Mouse (Mus musculus) megakaryocyte, embryonic 14.5 days (primary cell): ENCODE measurements around the gene Sim2. TPM values are rescaled to one million over a fixed set of nuclear protein-coding genes. Genes with fewer than 3 reads are reported as not detected.

Source experiments
- H3K27me3 ChIP-seq: replicated peaks from 2 replicates; pipeline ENCODE3; 2012; ENCODE audit warnings: inconsistent platforms
- H3K36me3 ChIP-seq: replicated peaks from 2 replicates; pipeline ENCODE3; 2012; ENCODE audit warnings: low read length, inconsistent platforms, mixed read lengths
- H3K4me1 ChIP-seq: 2 replicates; pipeline ENCODE4 v1.6.1; 2012; ENCODE audit warnings: inconsistent platforms
- H3K4me3 ChIP-seq: replicated peaks from 2 replicates; pipeline ENCODE3; 2012; ENCODE audit warnings: moderate library complexity, mild to moderate bottlenecking, inconsistent platforms
- H3K9me3 ChIP-seq: 2 replicates; pipeline ENCODE4 v1.6.1; 2012; ENCODE audit warnings: inconsistent platforms
- FLI1 ChIP-seq: IDR thresholded peaks from 2 replicates; pipeline ENCODE4 v1.6.1; 2012; ENCODE audit warnings: low read length, inconsistent platforms, mixed read lengths
- GATA1 ChIP-seq: IDR thresholded peaks from 3 replicates; pipeline ENCODE4 v1.6.1; 2012; ENCODE audit warnings: mixed read lengths, low read length, inconsistent platforms, borderline replicate concordance
- polyA plus RNA-seq: library from polyadenylated mRNA; stranded (reverse); fragments of >175 nt; gene quantifications from 2 replicates; pipeline ENCODE4 v1.2.3, GENCODE M21; 2012; ENCODE audit warnings: low replicate concordance; ENCODE audit not compliant: insufficient read depth

Sim2 gene
- polyA plus RNA-seq, 1 experiment: not detected

- Histone ChIP-seq H3K27me3 (peaks cover 84% of the 10 kb centered on the region), H3K4me3 (no peak overlapping the region), H3K36me3 (no peaks in the 10 kb centered on the region), H3K4me1 (peaks cover 7% of the 10 kb centered on the region), H3K9me3 (peaks cover 22% of the 10 kb centered on the region)
- TF ChIP-seq FLI1 (no peak), GATA1 (no peak)
Observed at GRCm38 (mm10) chr16:94075362-94076027, 9.2 kb upstream of the Sim2 start.

- TF ChIP-seq GATA1: no peak
- TF ChIP-seq FLI1: no peak
- Histone ChIP-seq H3K9me3 (peaks cover 17% of the 10 kb centered on the region), H3K4me3 (no peak overlapping the region), H3K4me1 (peaks cover 7% of the 10 kb centered on the region), H3K27me3 (peaks cover 89% of the 10 kb centered on the region), H3K36me3 (no peaks in the 10 kb centered on the region)
Observed at GRCm38 (mm10) chr16:94078318-94079074, 6.2 kb upstream of the Sim2 start.

- peaks cover 89% of the 10 kb centered on the region for H3K27me3 ChIP-seq
- TF ChIP-seq FLI1 (no peak), GATA1 (no peak)
Observed at GRCm38 (mm10) chr16:94079075-94079855, 5.5 kb upstream of the Sim2 start.

DNA sequence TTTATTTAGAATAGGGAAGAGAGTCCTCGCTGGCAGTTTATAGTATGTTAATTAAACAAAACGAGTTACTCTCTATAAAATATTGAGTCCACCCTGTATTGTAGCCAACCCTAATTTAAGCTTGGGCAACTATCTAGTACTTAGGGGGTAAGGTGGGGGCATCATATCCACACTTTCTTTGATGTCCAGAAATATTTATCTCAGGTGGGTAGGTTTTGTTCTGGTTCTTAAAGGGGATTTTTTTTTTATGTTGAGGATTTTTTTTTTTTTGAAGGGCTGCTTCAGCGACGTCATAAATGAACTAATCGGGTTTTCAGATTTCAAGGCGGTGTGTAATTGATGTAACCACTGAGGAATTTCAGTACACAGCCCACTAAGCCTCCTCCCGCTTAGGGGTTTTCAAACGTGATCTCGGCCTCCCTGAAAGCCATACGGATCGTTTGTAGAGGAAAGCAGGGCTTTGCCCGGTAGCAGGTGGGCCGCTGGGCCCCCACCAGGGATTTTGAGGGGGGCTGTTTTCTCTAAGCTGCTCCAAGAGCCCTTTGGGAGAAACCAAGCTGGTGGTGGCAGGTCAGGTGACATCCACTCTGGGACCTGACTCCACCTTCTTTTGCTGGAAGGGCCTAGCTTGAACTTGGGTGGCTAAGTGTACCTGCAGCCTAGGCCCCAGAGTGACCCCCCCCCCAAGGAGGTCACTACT lies 4.7 kb upstream of the Sim2 start:
- Histone ChIP-seq H3K4me3 (no peak overlapping the region), H3K36me3 (no peaks in the 10 kb centered on the region), H3K9me3 (peaks cover 9% of the 10 kb centered on the region), H3K4me1 (peaks cover 11% of the 10 kb centered on the region), H3K27me3 (peaks cover 95% of the 10 kb centered on the region)
- no peak for TF ChIP-seq FLI1
- no peak for TF ChIP-seq GATA1

More at GRCm38 (mm10) chr16:94079075-94079855, 5.5 kb upstream of the Sim2 start:
- peaks cover 7% of the 10 kb centered on the region for H3K4me1 ChIP-seq
- H3K36me3 ChIP-seq: no peaks in the 10 kb centered on the region
- H3K9me3 ChIP-seq: peaks cover 10% of the 10 kb centered on the region
- H3K4me3 ChIP-seq: no peak overlapping the region

DNA sequence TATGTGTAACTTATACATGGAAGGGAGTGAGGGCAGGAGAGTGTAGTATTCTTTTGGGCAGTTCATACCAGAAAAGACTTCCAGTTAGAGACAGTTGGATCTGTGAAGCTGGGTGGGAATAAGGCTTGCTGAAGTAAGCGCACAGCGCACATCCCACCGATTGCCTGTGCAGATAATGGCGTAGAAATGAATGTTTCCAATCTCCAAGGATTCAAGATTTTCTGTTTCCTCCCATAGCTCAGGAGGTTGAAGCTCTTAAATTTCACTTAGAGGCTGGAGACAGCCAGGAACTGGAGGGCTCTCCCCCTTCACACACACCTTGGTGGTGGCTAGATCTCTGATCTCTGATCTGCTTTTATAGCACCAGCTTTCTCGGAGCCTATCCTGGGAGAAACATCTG lies 3.1 kb upstream of the Sim2 start:
- peaks cover 23% of the 10 kb centered on the region for H3K4me1 ChIP-seq
- no peaks in the 10 kb centered on the region for H3K9me3 ChIP-seq
- TF ChIP-seq GATA1 (no peak), FLI1 (no peak)
- no peaks in the 10 kb centered on the region for H3K36me3 ChIP-seq
- H3K27me3 ChIP-seq: peaks cover 95% of the 10 kb centered on the region
- no peak overlapping the region for H3K4me3 ChIP-seq

DNA sequence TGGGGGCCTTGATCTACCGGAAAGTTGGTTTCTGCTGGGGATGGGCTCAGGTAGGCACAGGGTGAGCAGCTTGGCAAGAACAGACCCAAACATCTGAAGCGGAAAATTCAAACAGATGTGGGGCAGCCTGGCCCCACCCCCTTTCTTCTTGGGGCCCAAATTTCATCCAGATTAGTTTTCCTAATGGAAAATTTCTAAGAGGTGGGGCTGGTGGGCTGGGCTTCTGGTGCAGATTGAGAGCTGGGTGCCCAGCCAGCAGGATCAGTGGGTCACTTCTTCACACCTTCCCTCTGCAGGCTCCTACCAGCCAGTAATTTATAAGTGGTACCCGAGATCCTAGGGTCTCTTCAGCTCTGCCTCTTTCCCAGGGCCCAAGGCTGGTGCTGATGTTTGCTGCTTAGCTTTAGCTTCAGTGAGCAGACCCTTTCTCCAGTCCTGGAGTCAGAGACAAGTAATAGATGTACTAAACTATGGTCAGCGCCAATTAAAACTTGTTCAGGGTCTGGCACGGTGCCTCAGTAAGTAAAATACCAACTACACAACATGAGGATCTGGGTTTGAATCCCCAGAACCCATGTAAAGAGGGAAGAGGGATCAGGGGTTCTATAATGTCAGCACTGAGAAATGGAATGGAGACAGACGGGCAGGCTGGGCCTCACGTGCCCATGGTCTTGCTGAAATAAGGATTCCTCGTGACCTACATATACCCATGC lies 2.6 kb upstream of the Sim2 start:
- H3K27me3 ChIP-seq: peaks cover 96% of the 10 kb centered on the region
- TF ChIP-seq GATA1 (no peak), FLI1 (no peak)

GRCm38 (mm10) chr16:94082960-94083847 lies 1.5 kb upstream of the Sim2 start:
- Histone ChIP-seq H3K27me3 (peaks cover 96% of the 10 kb centered on the region), H3K36me3 (no peaks in the 10 kb centered on the region), H3K4me1 (peaks cover 32% of the 10 kb centered on the region), H3K4me3 (no peak overlapping the region), H3K9me3 (peaks cover 2% of the 10 kb centered on the region; the same call in 1 of the 2 replicates)
- no peak for TF ChIP-seq FLI1
- TF ChIP-seq GATA1: no peak

More for the DNA sequence above, 2.6 kb upstream of the Sim2 start:
- no peaks in the 10 kb centered on the region for H3K36me3 ChIP-seq
- peaks cover 29% of the 10 kb centered on the region for H3K4me1 ChIP-seq
- no peaks in the 10 kb centered on the region for H3K9me3 ChIP-seq
- H3K4me3 ChIP-seq: no peak overlapping the region

- peaks cover 33% of the 10 kb centered on the region for H3K4me1 ChIP-seq
- no peaks in the 10 kb centered on the region for H3K36me3 ChIP-seq
- H3K4me3 ChIP-seq: no peak overlapping the region
- peaks cover 2% of the 10 kb centered on the region; the same call in 1 of the 2 replicates for H3K9me3 ChIP-seq
- no peak for TF ChIP-seq FLI1
- TF ChIP-seq GATA1: no peak
- H3K27me3 ChIP-seq: peaks cover 96% of the 10 kb centered on the region
Observed at GRCm38 (mm10) chr16:94083848-94084525, 744 bp upstream of the Sim2 start.
